Mouse (Mus musculus): ENCODE data around the gene Lamtor3.
"Not testable (repeated sequence)": the region's sequence is repeated elsewhere in the genome, so short reads cannot be mapped to it uniquely, and the experiment has no call there.

The Lamtor3 gene

GRCm38 (mm10) chr3:137961736-137962385 is 43.6 kb downstream of the Lamtor3 start:
- DNase-seq (ENCODE audit: low read depth, low spot score): no peak
- H3K27me3 ChIP-seq (ENCODE audit: control insufficient read depth, insufficient read depth, low read length, poor library complexity, severe bottlenecking): no peaks in the 10 kb centered on the region
- peaks cover 19% of the 10 kb centered on the region; the same call in 1 of the 2 replicates for H3K36me3 ChIP-seq (ENCODE audit: control insufficient read depth, insufficient read depth, low read length, poor library complexity, severe bottlenecking)

- Histone ChIP-seq H3K27me3 (ENCODE audit: control insufficient read depth, insufficient read depth, low read length, poor library complexity, severe bottlenecking) (no peaks in the 10 kb centered on the region), H3K36me3 (ENCODE audit: control insufficient read depth, insufficient read depth, low read length, poor library complexity, severe bottlenecking) (peaks cover 19% of the 10 kb centered on the region; the same call in 1 of the 2 replicates)
- DNase-seq (ENCODE audit: low read depth, low spot score): peak; percentile 77
Measured at GRCm38 (mm10) chr3:137963508-137963907, 45.2 kb downstream of the Lamtor3 start.

GRCm38 (mm10) chr3:137964014-137964413 is 45.7 kb downstream of the Lamtor3 start:
- peaks cover 19% of the 10 kb centered on the region; the same call in 1 of the 2 replicates for H3K36me3 ChIP-seq (ENCODE audit: control insufficient read depth, insufficient read depth, low read length, poor library complexity, severe bottlenecking)
- not testable (repeated sequence) for H3K27me3 ChIP-seq (ENCODE audit: control insufficient read depth, insufficient read depth, low read length, poor library complexity, severe bottlenecking)
- DNase-seq (ENCODE audit: low read depth, low spot score): peak; percentile 39

GRCm38 (mm10) chr3:137968105-137968819 is 50.0 kb downstream of the Lamtor3 start:
- no peak for DNase-seq (ENCODE audit: low read depth, low spot score)
- no peaks in the 10 kb centered on the region for H3K27me3 ChIP-seq (ENCODE audit: control insufficient read depth, insufficient read depth, low read length, poor library complexity, severe bottlenecking)
- H3K36me3 ChIP-seq (ENCODE audit: control insufficient read depth, insufficient read depth, low read length, poor library complexity, severe bottlenecking): 0 out of 2 replicates have a peak, but pooled peaks cover 13% of the 10 kb centered on the region

GRCm38 (mm10) chr3:137968820-137969486 is 50.6 kb downstream of the Lamtor3 start:
- DNase-seq (ENCODE audit: low read depth, low spot score): no peak
- Histone ChIP-seq H3K27me3 (ENCODE audit: control insufficient read depth, insufficient read depth, low read length, poor library complexity, severe bottlenecking) (no peaks in the 10 kb centered on the region), H3K36me3 (ENCODE audit: control insufficient read depth, insufficient read depth, low read length, poor library complexity, severe bottlenecking) (0 out of 2 replicates have a peak, but pooled peaks cover 12% of the 10 kb centered on the region)

- DNase-seq (ENCODE audit: low read depth, low spot score): no peak
- 0 out of 2 replicates have a peak, but pooled peaks cover 11% of the 10 kb centered on the region for H3K36me3 ChIP-seq (ENCODE audit: control insufficient read depth, insufficient read depth, low read length, poor library complexity, severe bottlenecking)
- no peaks in the 10 kb centered on the region for H3K27me3 ChIP-seq (ENCODE audit: control insufficient read depth, insufficient read depth, low read length, poor library complexity, severe bottlenecking)
Measured at GRCm38 (mm10) chr3:137969951-137970350, 51.6 kb downstream of the Lamtor3 start.

GRCm38 (mm10) chr3:137972224-137972623 is 53.9 kb downstream of the Lamtor3 start:
- H3K27me3 ChIP-seq (ENCODE audit: control insufficient read depth, insufficient read depth, low read length, poor library complexity, severe bottlenecking): no peaks in the 10 kb centered on the region
- DNase-seq (ENCODE audit: low read depth, low spot score): no peak
- H3K36me3 ChIP-seq (ENCODE audit: control insufficient read depth, insufficient read depth, low read length, poor library complexity, severe bottlenecking): peaks cover 7% of the 10 kb centered on the region; the same call in 1 of the 2 replicates

- Histone ChIP-seq H3K27me3 (ENCODE audit: control insufficient read depth, insufficient read depth, low read length, poor library complexity, severe bottlenecking) (no peaks in the 10 kb centered on the region), H3K36me3 (ENCODE audit: control insufficient read depth, insufficient read depth, low read length, poor library complexity, severe bottlenecking) (peaks cover 7% of the 10 kb centered on the region; the same call in 1 of the 2 replicates)
- DNase-seq (ENCODE audit: low read depth, low spot score): no peak
Measured at GRCm38 (mm10) chr3:137972989-137973388, 54.7 kb downstream of the Lamtor3 start.

- DNase-seq (ENCODE audit: low read depth, low spot score): no peak
- no peaks in the 10 kb centered on the region for H3K27me3 ChIP-seq (ENCODE audit: control insufficient read depth, insufficient read depth, low read length, poor library complexity, severe bottlenecking)
- peaks cover 7% of the 10 kb centered on the region; the same call in 1 of the 2 replicates for H3K36me3 ChIP-seq (ENCODE audit: control insufficient read depth, insufficient read depth, low read length, poor library complexity, severe bottlenecking)
Measured at GRCm38 (mm10) chr3:137974306-137974705, 56.0 kb downstream of the Lamtor3 start.

GRCm38 (mm10) chr3:137975435-137975834 is 57.1 kb downstream of the Lamtor3 start:
- Histone ChIP-seq H3K36me3 (ENCODE audit: control insufficient read depth, insufficient read depth, low read length, poor library complexity, severe bottlenecking) (peaks cover 7% of the 10 kb centered on the region; the same call in 1 of the 2 replicates), H3K27me3 (ENCODE audit: control insufficient read depth, insufficient read depth, low read length, poor library complexity, severe bottlenecking) (no peaks in the 10 kb centered on the region)
- no peak for DNase-seq (ENCODE audit: low read depth, low spot score)

- Histone ChIP-seq H3K27me3 (ENCODE audit: control insufficient read depth, insufficient read depth, low read length, poor library complexity, severe bottlenecking) (no peaks in the 10 kb centered on the region), H3K36me3 (ENCODE audit: control insufficient read depth, insufficient read depth, low read length, poor library complexity, severe bottlenecking) (peaks cover 7% of the 10 kb centered on the region; the same call in 1 of the 2 replicates)
- no peak for DNase-seq (ENCODE audit: low read depth, low spot score)
Measured at GRCm38 (mm10) chr3:137975856-137976423, 57.6 kb downstream of the Lamtor3 start.

- Histone ChIP-seq H3K36me3 (ENCODE audit: control insufficient read depth, insufficient read depth, low read length, poor library complexity, severe bottlenecking) (peaks cover 7% of the 10 kb centered on the region; the same call in 1 of the 2 replicates), H3K27me3 (ENCODE audit: control insufficient read depth, insufficient read depth, low read length, poor library complexity, severe bottlenecking) (no peaks in the 10 kb centered on the region)
- DNase-seq (ENCODE audit: low read depth, low spot score): no peak
Measured at GRCm38 (mm10) chr3:137976943-137977628, 58.8 kb downstream of the Lamtor3 start.

- H3K27me3 ChIP-seq (ENCODE audit: control insufficient read depth, insufficient read depth, low read length, poor library complexity, severe bottlenecking): no peaks in the 10 kb centered on the region
- H3K36me3 ChIP-seq (ENCODE audit: control insufficient read depth, insufficient read depth, low read length, poor library complexity, severe bottlenecking): peaks cover 7% of the 10 kb centered on the region; the same call in 1 of the 2 replicates
- DNase-seq (ENCODE audit: low read depth, low spot score): no peak
Measured at GRCm38 (mm10) chr3:137977629-137978041, 59.3 kb downstream of the Lamtor3 start.

GRCm38 (mm10) chr3:137978233-137978632 is 59.9 kb downstream of the Lamtor3 start:
- H3K36me3 ChIP-seq (ENCODE audit: control insufficient read depth, insufficient read depth, low read length, poor library complexity, severe bottlenecking): peaks cover 7% of the 10 kb centered on the region; the same call in 1 of the 2 replicates
- DNase-seq (ENCODE audit: low read depth, low spot score): no peak
- H3K27me3 ChIP-seq (ENCODE audit: control insufficient read depth, insufficient read depth, low read length, poor library complexity, severe bottlenecking): no peaks in the 10 kb centered on the region

Data from splenic B cell, adult 2 months (primary cell).